Comparison of ENCODE assay signal across 8 mouse cellular contexts in genomic region chr17:35121143-35121799, GRCm38 (mm10). TPM values are rescaled to one million over a fixed set of nuclear protein-coding genes. Genes with fewer than 3 reads are reported as not detected.
DNase-seq lines count a peak whose midpoint lies in the region; ATAC-seq and TF ChIP-seq lines count a peak whose summit lies in the region.

Gene Gpank1, plus strand, starts transcription at chr17:35121455.

- peak within 1 kb of the TSS; percentile 76 for H3K4me3 ChIP-seq in heart, embryonic 12.5 days
- H3K4me3 ChIP-seq in kidney, postnatal 0 days (replicated peaks; ENCODE audit: low read depth, low read length): peak within 1 kb of the TSS; percentile 98
- H3K4me3 ChIP-seq in liver, embryonic 11.5 days (ENCODE audit: low read depth, low read length): peak within 1 kb of the TSS; percentile 80
- peak within 1 kb of the TSS; percentile 69 for H3K4me3 ChIP-seq in stomach, embryonic 14.5 days (ENCODE audit: low read depth, low read length)

- no peaks in the 10 kb centered on the region for H3K9me3 ChIP-seq in heart, embryonic 12.5 days (replicated peaks)
- no peaks in the 10 kb centered on the region for H3K9me3 ChIP-seq in kidney, postnatal 0 days (replicated peaks; ENCODE audit: low read length)
- H3K9me3 ChIP-seq in liver, embryonic 11.5 days (ENCODE audit: control insufficient read depth, low read length): no peaks in the 10 kb centered on the region
- no peaks in the 10 kb centered on the region for H3K9me3 ChIP-seq in stomach, embryonic 14.5 days (ENCODE audit: control insufficient read depth, low read depth, low read length)

- TF ChIP-seq CTCF in kidney, postnatal 0 days (IDR thresholded peaks at IDR 0.05; ENCODE audit: low read depth): peak; percentile 13; the same call in 1 of the 2 replicates

- DNase-seq in CD4-positive helper T cell, adult 2 months (ENCODE audit: low read depth, low spot score): peak; percentile 99
- peak; percentile 98 for DNase-seq in brain, embryonic 18.5 days (ENCODE audit: low read depth, low spot score)
- DNase-seq in kidney, postnatal 0 days (ENCODE audit: low spot score): peak; percentile 100
- peak; percentile 96 for DNase-seq in liver, embryonic 11.5 days (ENCODE audit: low spot score)
- DNase-seq in naive thymus-derived CD4-positive, alpha-beta T cell, adult 2 months (ENCODE audit: low read depth): peak; percentile 97

- peak within 1 kb of the TSS; percentile 87 for H3K27ac ChIP-seq in heart, embryonic 12.5 days (ENCODE audit: poor library complexity, severe bottlenecking)
- peak within 1 kb of the TSS; percentile 90 for H3K27ac ChIP-seq in kidney, postnatal 0 days
- H3K27ac ChIP-seq in liver, embryonic 11.5 days (ENCODE audit: low read depth, low read length): peak within 1 kb of the TSS; percentile 94
- peak within 1 kb of the TSS; percentile 83 for H3K27ac ChIP-seq in stomach, embryonic 14.5 days (ENCODE audit: low read length)

- H3K4me2 ChIP-seq in heart, embryonic 12.5 days: peak within 1 kb of the TSS; percentile 92
- peak within 1 kb of the TSS; percentile 88 for H3K4me2 ChIP-seq in kidney, postnatal 0 days (ENCODE audit: low read length)
- H3K4me2 ChIP-seq in liver, embryonic 11.5 days: peak within 1 kb of the TSS; percentile 89
- H3K4me2 ChIP-seq in stomach, embryonic 14.5 days (replicated peaks; ENCODE audit: low read depth, low read length): peak within 1 kb of the TSS; percentile 84

- H3K4me1 ChIP-seq in heart, embryonic 12.5 days (replicated peaks): peaks cover 27% of the 10 kb centered on the region
- H3K4me1 ChIP-seq in kidney, postnatal 0 days (replicated peaks; ENCODE audit: insufficient read depth, low read length): peaks cover 5% of the 10 kb centered on the region
- H3K4me1 ChIP-seq in liver, embryonic 11.5 days (replicated peaks; ENCODE audit: control insufficient read depth, insufficient read depth, low read length): peaks cover 16% of the 10 kb centered on the region
- peaks cover 13% of the 10 kb centered on the region for H3K4me1 ChIP-seq in stomach, embryonic 14.5 days (ENCODE audit: control insufficient read depth, insufficient read depth, low read length)

- H3K9ac ChIP-seq in heart, embryonic 12.5 days: peak within 1 kb of the TSS; percentile 93
- H3K9ac ChIP-seq in kidney, postnatal 0 days (ENCODE audit: low read depth, low read length): peak within 1 kb of the TSS; percentile 93
- peak within 1 kb of the TSS; percentile 83 for H3K9ac ChIP-seq in liver, embryonic 11.5 days (ENCODE audit: low read depth, low read length)
- H3K9ac ChIP-seq in stomach, embryonic 14.5 days (replicated peaks; ENCODE audit: low read depth, low read length): peak within 1 kb of the TSS; percentile 71

- WGBS in heart, embryonic 12.5 days: under 1% methylated on average over 50 of the region's 50 CpGs
- under 1% methylated on average over 50 of the region's 50 CpGs for WGBS in kidney, postnatal 0 days
- under 1% methylated on average over 50 of the region's 50 CpGs for WGBS in liver, embryonic 11.5 days
- under 1% methylated on average over 50 of the region's 50 CpGs for WGBS in stomach, embryonic 14.5 days

- H3K27me3 ChIP-seq in heart, embryonic 12.5 days (replicated peaks): no peaks in the 10 kb centered on the region
- no peaks in the 10 kb centered on the region for H3K27me3 ChIP-seq in kidney, postnatal 0 days (ENCODE audit: insufficient read depth, low read length)
- no peaks in the 10 kb centered on the region for H3K27me3 ChIP-seq in liver, embryonic 11.5 days (replicated peaks; ENCODE audit: control insufficient read depth, insufficient read depth, low read length)
- H3K27me3 ChIP-seq in stomach, embryonic 14.5 days (ENCODE audit: control insufficient read depth, insufficient read depth, low read length): no peaks in the 10 kb centered on the region

- peak; percentile 93 for ATAC-seq in erythroid progenitor cell, adult 5-6 weeks (replicated peaks; ENCODE audit: low FRiP score, poor library complexity, severe bottlenecking)
- peak; percentile 94 for ATAC-seq in heart, embryonic 12.5 days (ENCODE audit: insufficient number of reproducible peaks, low FRiP score)
- ATAC-seq in kidney, postnatal 0 days (replicated peaks; ENCODE audit: low FRiP score, low read depth): peak; percentile 93
- ATAC-seq in liver, embryonic 11.5 days (replicated peaks; ENCODE audit: low FRiP score): peak; percentile 92
- peak; percentile 98 for ATAC-seq in stomach, embryonic 14.5 days (ENCODE audit: insufficient number of reproducible peaks, insufficient read depth, low FRiP score, low read depth)

- peaks cover 46% of the 10 kb centered on the region for H3K36me3 ChIP-seq in heart, embryonic 12.5 days
- peaks cover 20% of the 10 kb centered on the region for H3K36me3 ChIP-seq in kidney, postnatal 0 days (ENCODE audit: insufficient read depth, low read length)
- peaks cover 18% of the 10 kb centered on the region for H3K36me3 ChIP-seq in liver, embryonic 11.5 days (ENCODE audit: control insufficient read depth, insufficient read depth, low read length)
- peaks cover 34% of the 10 kb centered on the region for H3K36me3 ChIP-seq in stomach, embryonic 14.5 days (ENCODE audit: control insufficient read depth, insufficient read depth, low read length)

RNA-seq across cellular contexts. Expression of gene Gpank1, which starts in this region (rescaled TPM):
- total RNA-seq in erythroid progenitor cell, adult 5-6 weeks (2015; ENCODE audit: low replicate concordance): 15.9 and 33.9 TPM in 2 replicates
- 28.9 and 49.4 TPM in 2 replicates for total RNA-seq in erythroid progenitor cell, adult 5-6 weeks (2017; ENCODE audit: low replicate concordance)
- polyA plus RNA-seq in heart, embryonic 12.5 days (2016; fragmentation: Nextera tagmentation; extraction: Ambion mirVana): 11.1 and 15.1 TPM in 2 replicates
- 14.6 and 15.2 TPM in 2 replicates for polyA plus RNA-seq in kidney, postnatal 0 days (2015; fragmentation: Nextera tagmentation; extraction: Ambion mirVana)
- 23.7 and 25.2 TPM in 2 replicates for polyA plus RNA-seq in liver, embryonic 11.5 days (2014; fragmentation: Nextera tagmentation; extraction: Ambion mirVana)
- polyA plus RNA-seq in stomach, embryonic 14.5 days (2014; fragmentation: Nextera tagmentation; extraction: Ambion mirVana): 20.3 and 21.9 TPM in 2 replicates

Comparison
In these comparisons a context has a peak if more than half of its experiments do, and no peak if none do; other contexts are left out.
1. Peak in every context shown above with its lines: DNase-seq, ATAC-seq, H3K4me3 ChIP-seq and H3K27ac ChIP-seq.